Mouse (Mus musculus) embryonic fibroblast, embryonic 13.5 days (primary cell): ENCODE results near the gene Fam45a.

ENCODE experiments used
- CTCF ChIP-seq: IDR thresholded peaks from 2 replicates; pipeline ENCODE4 v1.5.1; 2011; ENCODE audit warnings: mild to moderate bottlenecking, control low read depth, low read length, moderate library complexity, borderline replicate concordance; ENCODE audit not compliant: insufficient read depth
- POLR2A ChIP-seq: IDR thresholded peaks from 2 replicates; pipeline ENCODE4 v1.6.1; 2011; ENCODE audit warnings: low read depth, mild to moderate bottlenecking, control low read depth, low read length, moderate library complexity

GRCm38 (mm10) chr19:60837747-60838146 is 26.4 kb downstream of the Fam45a start:
- TF ChIP-seq POLR2A = no peak
- TF ChIP-seq CTCF = peak; percentile 60; the same call in 1 of the 2 replicates
